Mouse (Mus musculus) spleen, adult 12 weeks (tissue): Measurements from ENCODE around the gene Olfr239.
"Not testable (repeated sequence)": the region's sequence is repeated elsewhere in the genome, so short reads cannot be mapped to it uniquely, and the experiment has no call there.

ENCODE experiments used
- DNase-seq: peaks from one replicate; pipeline ENCODE4 v3.0.0; 2022; ENCODE audit warnings: low spot score

The Olfr239 gene

DNA sequence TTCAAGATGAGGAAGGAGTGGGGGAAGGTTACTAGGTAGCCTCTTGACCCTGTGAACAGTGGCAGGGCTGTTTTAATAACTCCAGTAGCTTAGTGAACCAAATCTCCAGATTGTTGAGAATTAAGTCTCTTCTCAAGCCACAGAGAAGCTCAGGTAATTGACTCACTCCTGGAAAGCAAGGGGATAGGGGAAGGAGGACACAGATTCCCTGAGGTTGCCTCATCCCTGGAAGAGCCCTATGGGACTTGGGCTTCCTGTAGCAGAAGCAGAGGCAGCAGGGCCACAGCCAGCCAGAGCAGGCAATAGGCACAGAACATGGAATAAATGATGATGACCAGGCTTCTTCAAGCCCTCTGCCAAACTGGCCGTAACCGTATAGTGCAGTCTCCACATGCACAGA, at the start of gene Olfr239:
Gene Olfr239, plus strand, starts transcription at position 301 of the 400 bp plus-strand sequence.
- not testable (repeated sequence) for DNase-seq

GRCm38 (mm10) chr17:33168147-33168546, 23.0 kb upstream of the Olfr239 start, which contains the start of gene Olfr55:
Gene Olfr55 (plus strand): TSS chr17:33168447.
- not testable (repeated sequence) for DNase-seq

GRCm38 (mm10) chr17:33221590-33221989, 30.5 kb downstream of the Olfr239 start, which contains the start of gene Olfr1564:
Gene Olfr1564 (minus strand): TSS chr17:33221690.
- DNase-seq, result no peak

DNA sequence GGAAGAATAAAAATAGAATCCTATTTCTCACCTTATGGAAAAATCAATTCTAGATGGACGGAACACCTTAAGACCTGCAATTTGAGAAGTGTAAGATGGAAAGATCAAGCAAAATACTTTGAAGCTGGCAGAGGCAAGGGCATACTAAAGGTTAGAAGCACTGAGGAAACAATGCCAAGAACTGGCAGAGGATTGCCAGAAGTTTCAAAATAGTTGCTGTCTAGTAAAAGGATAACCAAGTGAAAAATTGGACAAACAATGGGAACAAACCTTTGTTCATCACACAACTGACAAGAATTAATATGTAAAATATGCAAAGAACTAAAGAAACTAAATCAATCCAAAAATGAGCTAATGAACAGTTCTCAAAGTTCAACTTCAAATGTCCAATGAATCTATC, 45.5 kb downstream of the Olfr239 start:
- DNase-seq, result not testable (repeated sequence)
